Mouse (Mus musculus) olfactory bulb, adult 2 months (tissue): ENCODE results near the gene Ttc13.

Experiments used
- CTCF ChIP-seq: fragments of 200-500 bp; IDR thresholded peaks from 2 replicates; pipeline ENCODE4 v1.5.1; 2012; ENCODE audit warnings: low read depth, mild to moderate bottlenecking, low read length, moderate library complexity; ENCODE audit not compliant: insufficient read depth
- POLR2A ChIP-seq: fragments of 200-500 bp; IDR thresholded peaks from 2 replicates; pipeline ENCODE4 v1.6.1; 2012; ENCODE audit warnings: mild to moderate bottlenecking, low read depth, low read length, moderate library complexity; ENCODE audit not compliant: insufficient read depth

DNA sequence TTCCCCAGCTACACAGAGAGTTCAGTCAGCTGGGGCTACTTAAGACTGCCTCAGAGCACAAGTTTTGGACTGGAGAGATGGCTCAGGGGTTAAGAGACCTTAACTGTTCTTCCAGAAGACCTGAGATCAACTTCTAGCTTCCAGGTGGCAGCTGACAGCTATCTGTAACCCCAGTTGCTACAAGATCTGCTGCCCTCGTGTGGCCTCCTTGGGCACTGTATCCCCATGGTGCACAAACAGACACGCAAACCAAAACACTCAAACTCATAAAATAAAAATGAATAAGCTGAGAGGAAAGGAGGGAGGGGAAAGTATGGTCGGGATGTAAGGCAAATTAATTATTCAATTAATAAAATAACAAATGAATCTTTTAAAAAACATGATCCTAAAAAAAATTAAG lies 36.8 kb upstream of the Ttc13 start:
- TF ChIP-seq CTCF (no peak), POLR2A (no peak)
